Comparison of ENCODE assay signal across 22 mouse cellular contexts in genomic region chr2:122582324-122582723, GRCm38 (mm10). TPM values are rescaled to one million over a fixed set of nuclear protein-coding genes. Genes with fewer than 3 reads are reported as not detected.
DNase-seq lines count a peak whose midpoint lies in the region; ATAC-seq and TF ChIP-seq lines count a peak whose summit lies in the region.
"Had no signal": no experiment of that assay in that cellular context is flagged by ENCODE, and none has a peak within 500 bp of the region (broad histone marks: within the 10 kb centered on the region; RNA-seq: fewer than 3 reads in every experiment).

No protein-coding gene starts in this region.

- TF ChIP-seq CTCF in heart, postnatal 0 days (IDR thresholded peaks at IDR 0.05; ENCODE audit: low read depth): no peak
- no peak for TF ChIP-seq CTCF in left cerebral cortex, adult 2 months (IDR thresholded peaks at IDR 0.05)

- WGBS in heart, embryonic 12.5 days: 80% methylated on average over 3 of the region's 3 CpGs
- WGBS in kidney, embryonic 16.5 days: 89% methylated on average over 3 of the region's 3 CpGs
- 95% methylated on average over 3 of the region's 3 CpGs for WGBS in kidney, embryonic 14.5 days
- WGBS in heart, postnatal 0 days: 84% methylated on average over 3 of the region's 3 CpGs

- no peaks in the 10 kb centered on the region for H3K36me3 ChIP-seq in heart, embryonic 12.5 days
- H3K36me3 ChIP-seq in kidney, embryonic 16.5 days (ENCODE audit: insufficient read depth, low read length): no peaks in the 10 kb centered on the region
- H3K36me3 ChIP-seq in kidney, embryonic 14.5 days (ENCODE audit: control insufficient read depth, insufficient read depth, low read length): no peaks in the 10 kb centered on the region
- no peaks in the 10 kb centered on the region for H3K36me3 ChIP-seq in heart, postnatal 0 days (replicated peaks; ENCODE audit: control insufficient read depth, insufficient read depth, low read length)
- H3K36me3 ChIP-seq: embryonic facial prominence, embryonic 12.5 days; forebrain, embryonic 15.5 days; G1E; hindbrain, embryonic 13.5 days had no signal

- no peak overlapping the region for H3K9ac ChIP-seq in heart, embryonic 12.5 days
- no peak overlapping the region for H3K9ac ChIP-seq in kidney, embryonic 16.5 days (replicated peaks; ENCODE audit: low read length)
- H3K9ac ChIP-seq in kidney, embryonic 14.5 days (ENCODE audit: low read depth, low read length): no peak overlapping the region
- no peak overlapping the region for H3K9ac ChIP-seq in heart, postnatal 0 days (replicated peaks; ENCODE audit: low read depth, low read length)
- H3K9ac ChIP-seq: embryonic facial prominence, embryonic 12.5 days; forebrain, embryonic 15.5 days; hindbrain, embryonic 13.5 days had no signal

- H3K27me3 ChIP-seq in heart, embryonic 12.5 days (replicated peaks): no peaks in the 10 kb centered on the region
- no peaks in the 10 kb centered on the region for H3K27me3 ChIP-seq in kidney, embryonic 16.5 days (ENCODE audit: insufficient read depth, low read length)
- no peaks in the 10 kb centered on the region for H3K27me3 ChIP-seq in kidney, embryonic 14.5 days (ENCODE audit: control insufficient read depth, insufficient read depth, low read length)
- no peaks in the 10 kb centered on the region for H3K27me3 ChIP-seq in heart, postnatal 0 days (ENCODE audit: control insufficient read depth, insufficient read depth, low read length)
- H3K27me3 ChIP-seq: embryonic facial prominence, embryonic 12.5 days; forebrain, embryonic 15.5 days; hindbrain, embryonic 13.5 days had no signal

- peaks cover 11% of the 10 kb centered on the region; the same call in 1 of the 2 replicates for H3K4me1 ChIP-seq in heart, embryonic 12.5 days (replicated peaks)
- no peaks in the 10 kb centered on the region for H3K4me1 ChIP-seq in kidney, embryonic 16.5 days (ENCODE audit: insufficient read depth, low read length)
- H3K4me1 ChIP-seq in kidney, embryonic 14.5 days (ENCODE audit: control insufficient read depth, insufficient read depth, low read length): no peaks in the 10 kb centered on the region
- peaks cover 17% of the 10 kb centered on the region; the same call in 1 of the 2 replicates for H3K4me1 ChIP-seq in heart, postnatal 0 days (ENCODE audit: control insufficient read depth, insufficient read depth)
- H3K4me1 ChIP-seq: embryonic facial prominence, embryonic 12.5 days; forebrain, embryonic 15.5 days; hindbrain, embryonic 13.5 days had no signal

- no peak overlapping the region for H3K4me2 ChIP-seq in heart, embryonic 12.5 days
- no peak overlapping the region for H3K4me2 ChIP-seq in kidney, embryonic 16.5 days (replicated peaks; ENCODE audit: low read depth, low read length)
- no peak overlapping the region for H3K4me2 ChIP-seq in kidney, embryonic 14.5 days (replicated peaks; ENCODE audit: low read depth, low read length)
- H3K4me2 ChIP-seq in heart, postnatal 0 days (ENCODE audit: low read depth, low read length): no peak overlapping the region
- H3K4me2 ChIP-seq: embryonic facial prominence, embryonic 12.5 days; forebrain, embryonic 15.5 days; hindbrain, embryonic 13.5 days had no signal

- no peak overlapping the region for H3K4me3 ChIP-seq in heart, embryonic 12.5 days
- H3K4me3 ChIP-seq in kidney, embryonic 16.5 days (ENCODE audit: low read length): no peak overlapping the region
- H3K4me3 ChIP-seq in kidney, embryonic 14.5 days (ENCODE audit: low read length): no peak overlapping the region
- no peak overlapping the region for H3K4me3 ChIP-seq in heart, postnatal 0 days (ENCODE audit: low read depth, low read length)
- no peak overlapping the region for H3K4me3 ChIP-seq in left cerebral cortex, adult 2 months
- H3K4me3 ChIP-seq: embryonic facial prominence, embryonic 12.5 days; forebrain, embryonic 15.5 days; hindbrain, embryonic 13.5 days had no signal

- H3K27ac ChIP-seq in heart, embryonic 12.5 days (ENCODE audit: poor library complexity, severe bottlenecking): peak overlapping the region; percentile 63
- H3K27ac ChIP-seq in kidney, embryonic 16.5 days (ENCODE audit: low read length): peak overlapping the region; percentile 53; the same call in 1 of the 2 replicates
- no peak overlapping the region for H3K27ac ChIP-seq in kidney, embryonic 14.5 days (ENCODE audit: low read depth, low read length)
- H3K27ac ChIP-seq in heart, postnatal 0 days (ENCODE audit: low read depth): peak overlapping the region; percentile 80
- H3K27ac ChIP-seq in left cerebral cortex, adult 2 months: no peak overlapping the region
- H3K27ac ChIP-seq: embryonic facial prominence, embryonic 12.5 days; forebrain, embryonic 15.5 days; hindbrain, embryonic 13.5 days; hindbrain, postnatal 0 days had no signal

- no peaks in the 10 kb centered on the region for H3K9me3 ChIP-seq in heart, embryonic 12.5 days (replicated peaks)
- no peaks in the 10 kb centered on the region for H3K9me3 ChIP-seq in kidney, embryonic 16.5 days (ENCODE audit: low read length)
- no peaks in the 10 kb centered on the region for H3K9me3 ChIP-seq in kidney, embryonic 14.5 days (ENCODE audit: control insufficient read depth, low read length)
- no peaks in the 10 kb centered on the region for H3K9me3 ChIP-seq in heart, postnatal 0 days (replicated peaks; ENCODE audit: control insufficient read depth, low read length)
- H3K9me3 ChIP-seq: embryonic facial prominence, embryonic 12.5 days; forebrain, embryonic 15.5 days; G1E; hindbrain, embryonic 13.5 days had no signal

- DNase-seq in heart, adult 11 months: peak; percentile 66
- no peak for DNase-seq in heart, postnatal 36 days
- DNase-seq in heart, adult 9 months (ENCODE audit: low spot score in 2 of 2): no peak
- DNase-seq in heart, postnatal 0 days (ENCODE audit: low spot score): no peak
- DNase-seq in left cerebral cortex, adult 2 months (ENCODE audit: extremely low spot score in 1 of 2, low spot score in 2 of 2): no peak
- DNase-seq: adrenal gland, adult 8-10 months; B cell, adult 2 months; cerebellum, adult 11 months; cerebellum, adult 8-10 months; cerebellum, postnatal 14 days; gastrocnemius, postnatal 36 days; kidney, adult 11 months had no signal

- no peak for TF ChIP-seq EP300 in heart, postnatal 0 days (IDR thresholded peaks at IDR 0.05; ENCODE audit: low read depth)

- intact Hi-C loops in heart, postnatal 36 days (cut with DNase I): no loop called here
- intact Hi-C loops in left cerebral cortex, adult 2 months (cut with DNase I): no loop called here

- no peak for ATAC-seq in heart, embryonic 12.5 days (ENCODE audit: insufficient number of reproducible peaks, low FRiP score)
- ATAC-seq in kidney, embryonic 16.5 days (ENCODE audit: low FRiP score, low TSS enrichment): no peak
- no peak for ATAC-seq in kidney, embryonic 14.5 days (ENCODE audit: low FRiP score, low TSS enrichment)
- ATAC-seq in heart, postnatal 0 days (ENCODE audit: insufficient read depth, low read depth): no peak
- ATAC-seq: CD4-positive, CD25-positive, alpha-beta regulatory T cell, adult 4 months; forebrain, embryonic 15.5 days; hindbrain, postnatal 0 days had no signal

RNA-seq across cellular contexts. Expression of gene Gatm, which starts 28.8 kb away (rescaled TPM):
- total RNA-seq in heart, postnatal 36 days (2021): 1 to 10 TPM; 4.1 to 4.4 TPM
- 29.9 and 34.8 TPM in 2 replicates for polyA plus RNA-seq in heart, embryonic 12.5 days (2016; fragmentation: Nextera tagmentation; extraction: Ambion mirVana)
- 83.1 and 98.7 TPM in 2 replicates for polyA plus RNA-seq in kidney, embryonic 16.5 days (2015; fragmentation: Nextera tagmentation; extraction: Ambion mirVana)
- 10.0 and 14.5 TPM in 2 replicates for polyA plus RNA-seq in kidney, embryonic 14.5 days (2014; fragmentation: Nextera tagmentation; extraction: Ambion mirVana)
- total RNA-seq in heart, postnatal 0 days (2014; rRNA removed; ENCODE audit: low replicate concordance): 3.7 and 3.8 TPM in 2 replicates
- polyA plus RNA-seq in heart, postnatal 0 days (2015; fragmentation: Nextera tagmentation; extraction: Ambion mirVana): 6.0 and 6.8 TPM in 2 replicates
- total RNA-seq in left cerebral cortex, adult 2 months (2021): 10 to 100 TPM; 51.8 to 52.0 TPM
- total RNA-seq: G1E had no signal
- polyA plus RNA-seq: G1E had no signal

RNA-seq across cellular contexts. Expression of gene AA467197, which starts 54.5 kb away (rescaled TPM):
- under 1 TPM; 0.35 to 0.64 TPM for total RNA-seq in heart, postnatal 36 days (2021)
- polyA plus RNA-seq in heart, embryonic 12.5 days (2016; fragmentation: Nextera tagmentation; extraction: Ambion mirVana): not detected in 2 replicates
- polyA plus RNA-seq in kidney, embryonic 16.5 days (2015; fragmentation: Nextera tagmentation; extraction: Ambion mirVana): not detected in 2 replicates
- polyA plus RNA-seq in kidney, embryonic 14.5 days (2014; fragmentation: Nextera tagmentation; extraction: Ambion mirVana): not detected in 2 replicates
- 2.5 TPM in 1 of 2 replicates, not detected in the other for total RNA-seq in heart, postnatal 0 days (2014; rRNA removed; ENCODE audit: low replicate concordance)
- polyA plus RNA-seq in heart, postnatal 0 days (2015; fragmentation: Nextera tagmentation; extraction: Ambion mirVana): 0.16 TPM in 1 of 2 replicates, not detected in the other
- total RNA-seq in left cerebral cortex, adult 2 months (2021): under 1 TPM in 1 of 2 experiments, not detected in 1; 0.49 TPM
- total RNA-seq: G1E; hindbrain, postnatal 0 days had no signal
- polyA plus RNA-seq: brain, embryonic 14.5 days; CD4-positive, CD25-positive, alpha-beta regulatory T cell, adult 4 months; forebrain, embryonic 15.5 days; G1E; hindbrain, embryonic 13.5 days had no signal

Comparison
In these comparisons a context has a peak if more than half of its experiments do, and no peak if none do; other contexts are left out.
1. H3K27ac ChIP-seq: peak in heart, embryonic 12.5 days (single experiment), kidney, embryonic 16.5 days (single experiment) and heart, postnatal 0 days (single experiment); none in kidney, embryonic 14.5 days (single experiment) and left cerebral cortex, adult 2 months (single experiment).